ENCODE assay signal across 8 mouse cellular contexts in genomic region chr4:116995131-116995797, GRCm38 (mm10). TPM values are rescaled to one million over a fixed set of nuclear protein-coding genes. Genes with fewer than 3 reads are reported as not detected.
DNase-seq lines count a peak whose midpoint lies in the region; ATAC-seq and TF ChIP-seq lines count a peak whose summit lies in the region.

Gene Hectd3, plus strand, starts transcription at chr4:116995317.

- 0 out of 2 replicates have a peak, but pooled peaks have one; percentile 2 for TF ChIP-seq CTCF in layer of hippocampus, adult 2 months (conservative IDR thresholded peaks at IDR 0.05)
- peak; percentile 10; the same call in 1 of the 2 replicates for TF ChIP-seq CTCF in lung, postnatal 0 days (IDR thresholded peaks at IDR 0.05)

- no peak for TF ChIP-seq EP300 in lung, postnatal 0 days (IDR thresholded peaks at IDR 0.05)

- H3K4me3 ChIP-seq in forebrain, embryonic 14.5 days (ENCODE audit: low read depth, low read length), result peak within 1 kb of the TSS; percentile 95
- peak within 1 kb of the TSS; percentile 86 for H3K4me3 ChIP-seq in layer of hippocampus, adult 2 months
- peak within 1 kb of the TSS; percentile 91 for H3K4me3 ChIP-seq in lung, postnatal 0 days (ENCODE audit: low read depth, low read length)

- peak; percentile 47; the same call in 1 of the 2 replicates for ATAC-seq in cerebellum, adult (ENCODE audit: insufficient number of reproducible peaks, low FRiP score, low TSS enrichment)
- peak; percentile 67 for ATAC-seq in forebrain, embryonic 14.5 days
- ATAC-seq in lung, postnatal 0 days, result peak; percentile 60

- peak; percentile 62 for DNase-seq in MN1 (ENCODE audit: low spot score)
- peak; percentile 82 for DNase-seq in forebrain, embryonic 14.5 days (ENCODE audit: low spot score)
- peak; percentile 58 for DNase-seq in heart, postnatal 4 days
- peak in 1 of 2 experiments; percentile 53 for DNase-seq in layer of hippocampus, adult 2 months (ENCODE audit: low spot score in 2 of 2)
- peak; percentile 78 for DNase-seq in lung, postnatal 0 days (ENCODE audit: low spot score)
- DNase-seq in ovary, postnatal 10 days (ENCODE audit: low spot score), result peak; percentile 9
- DNase-seq in urinary bladder, adult 2 months (ENCODE audit: low spot score), result peak; percentile 44

- H3K9me3 ChIP-seq in forebrain, embryonic 14.5 days (replicated peaks; ENCODE audit: control insufficient read depth, low read length), result no peaks in the 10 kb centered on the region
- H3K9me3 ChIP-seq in lung, postnatal 0 days (ENCODE audit: low read length), result no peaks in the 10 kb centered on the region

- H3K27me3 ChIP-seq in forebrain, embryonic 14.5 days (replicated peaks; ENCODE audit: control insufficient read depth, insufficient read depth, low read length), result no peaks in the 10 kb centered on the region
- H3K27me3 ChIP-seq in lung, postnatal 0 days (replicated peaks; ENCODE audit: insufficient read depth, low read length), result no peaks in the 10 kb centered on the region

- H3K4me2 ChIP-seq in forebrain, embryonic 14.5 days (ENCODE audit: low read length), result peak within 1 kb of the TSS; percentile 97
- H3K4me2 ChIP-seq in lung, postnatal 0 days (replicated peaks; ENCODE audit: low read depth, low read length), result peak within 1 kb of the TSS; percentile 96

- peak within 1 kb of the TSS; percentile 82 for H3K27ac ChIP-seq in forebrain, embryonic 14.5 days (ENCODE audit: low read depth, low read length)
- peak within 1 kb of the TSS; percentile 88 for H3K27ac ChIP-seq in layer of hippocampus, adult 2 months
- peak within 1 kb of the TSS; percentile 80 for H3K27ac ChIP-seq in lung, postnatal 0 days (ENCODE audit: low read length)

- peak within 1 kb of the TSS; percentile 89 for H3K9ac ChIP-seq in forebrain, embryonic 14.5 days (ENCODE audit: low read length)
- H3K9ac ChIP-seq in lung, postnatal 0 days (replicated peaks; ENCODE audit: low read depth), result peak within 1 kb of the TSS; percentile 82

- H3K4me1 ChIP-seq in forebrain, embryonic 14.5 days (ENCODE audit: control insufficient read depth, insufficient read depth, low read length), result peaks cover 16% of the 10 kb centered on the region
- H3K4me1 ChIP-seq in lung, postnatal 0 days (ENCODE audit: insufficient read depth, low read depth, low read length), result peaks cover 14% of the 10 kb centered on the region

- WGBS in forebrain, embryonic 14.5 days, result under 1% methylated on average over 53 of the region's 58 CpGs
- 2% methylated on average over 49 of the region's 58 CpGs for WGBS in lung, postnatal 0 days

- peaks cover 23% of the 10 kb centered on the region for H3K36me3 ChIP-seq in forebrain, embryonic 14.5 days (ENCODE audit: control insufficient read depth, insufficient read depth, low read length)
- H3K36me3 ChIP-seq in lung, postnatal 0 days (ENCODE audit: insufficient read depth, low read length), result peaks cover 7% of the 10 kb centered on the region; the same call in 1 of the 2 replicates

RNA-seq across cellular contexts. Expression of gene Hectd3, which starts in this region (rescaled TPM):
- polyA plus RNA-seq in forebrain, embryonic 14.5 days (2014; fragmentation: Nextera tagmentation; extraction: Ambion mirVana), result 13.1 and 15.3 TPM in 2 replicates
- 10 to 100 TPM; 11.3 to 15.1 TPM for total RNA-seq in heart, postnatal 4 days (2021)
- 10 to 100 TPM; 44.9 to 46.1 TPM for total RNA-seq in layer of hippocampus, adult 2 months (2021)
- 9.6 and 10.2 TPM in 2 replicates for polyA plus RNA-seq in lung, postnatal 0 days (2015; fragmentation: Nextera tagmentation; extraction: Ambion mirVana)
- 27.9 and 30.0 TPM in 2 replicates for polyA plus RNA-seq in urinary bladder, adult 2 months (2012; rRNA removed)
